Mouse (Mus musculus): ENCODE measurements at regions not wholly inside any gene's neighbourhood (a gene's known extent, or its start where the extent isn't known, plus 50 kb on each side); places are given as distances from the start of the nearest gene placed in this dataset.

GRCm38 (mm10) chr6:20137546-20137945 is 1077.8 kb upstream of the Kcnd2 start:
- Histone ChIP-seq H3K27me3 (replicated peaks; ENCODE audit: insufficient read depth, low read length) (no peaks in the 10 kb centered on the region), H3K4me2 (replicated peaks; ENCODE audit: low read depth, low read length) (no peak overlapping the region), H3K36me3 (ENCODE audit: insufficient read depth, low read length) (no peaks in the 10 kb centered on the region), H3K4me3 (ENCODE audit: low read depth, low read length) (no peak overlapping the region), H3K4me1 (ENCODE audit: insufficient read depth, low read depth, low read length) (no peaks in the 10 kb centered on the region), H3K9ac (replicated peaks; ENCODE audit: low read depth) (no peak overlapping the region), H3K9me3 (ENCODE audit: low read length) (no peaks in the 10 kb centered on the region), H3K27ac (ENCODE audit: low read length) (no peak overlapping the region)
- ATAC-seq (no peak), DNase-seq (ENCODE audit: low spot score) (no peak)
- TF ChIP-seq EP300 (IDR thresholded peaks at IDR 0.05) = no peak
- no peak for TF ChIP-seq CTCF (IDR thresholded peaks at IDR 0.05)

Data from lung, postnatal 0 days (tissue).